Mouse (Mus musculus) left cerebral cortex, postnatal 10 days (tissue): ENCODE measurements around the gene Mertk. TPM values are rescaled to one million over a fixed set of nuclear protein-coding genes. Genes with fewer than 3 reads are reported as not detected.

Source experiments
- DNase-seq, 2 experiments: peaks; one replicate each; pipeline ENCODE4 v3.0.0; 2021 to 2022; ENCODE audit warnings: low spot score in 2 of 2, mixed read lengths in 1 of 2; ENCODE audit errors: extremely low spot score in 1 of 2
- intact Hi-C: fragments of 180-260 bp; cut with DNase I; formaldehyde crosslinking; loops from one replicate; pipeline ENCODE4 v1.15.1; 2025
- total RNA-seq, 2 experiments: library from RNA; stranded (reverse); gene quantifications; 2 replicates each; pipeline ENCODE4 v1.2.3; 2021

Gene Mertk
- total RNA-seq, 2 experiments from 2014 or later, result 10.4 to 23.6 TPM

- intact Hi-C loops, result no loop called here
- DNase-seq, result no peak
Observed at GRCm38 (mm10) chr2:128850036-128850435, 151.3 kb downstream of the Mertk start.

Other genes with a start within 250 kb of the Mertk start
- not detected for gene Spdye4c, start 107.7 kb upstream of the Mertk start, total RNA-seq
- gene Anapc1, start 11.6 kb upstream of the Mertk start, total RNA-seq, result 10 to 100 TPM; 71.4 to 80.0 TPM
- 10 to 100 TPM; 31.8 to 34.3 TPM for gene Tmem87b, start 119.2 kb downstream of the Mertk start, total RNA-seq
- gene Fbln7, start 164.0 kb downstream of the Mertk start, total RNA-seq, result 1 to 10 TPM; 5.3 to 5.5 TPM
- 1 to 10 TPM; 7.1 to 8.2 TPM for gene Zc3h8, start 245.1 kb downstream of the Mertk start, total RNA-seq